Mouse (Mus musculus): ENCODE measurements at regions not wholly inside any gene's neighbourhood (a gene's known extent, or its start where the extent isn't known, plus 50 kb on each side); places are given as distances from the start of the nearest gene placed in this dataset.

DNA sequence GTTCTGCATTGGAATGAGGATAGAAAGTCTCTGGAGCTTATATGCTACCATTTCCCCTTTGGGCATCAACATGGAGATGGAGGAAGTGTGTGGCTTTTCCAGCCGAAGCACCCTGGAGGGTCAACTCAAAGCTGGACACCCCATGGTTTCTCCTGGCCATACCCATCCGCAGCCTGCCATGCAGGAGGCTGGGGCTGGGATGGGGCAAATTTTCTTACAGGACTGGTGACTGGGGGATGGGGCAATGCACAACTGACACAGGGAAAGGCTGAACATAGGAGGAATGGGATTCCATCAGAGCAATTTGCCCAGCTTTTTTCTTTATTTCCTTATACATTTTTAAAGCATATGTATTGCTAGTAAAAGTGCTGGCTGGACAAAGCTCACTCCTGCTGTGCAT lies 414.4 kb upstream of the Camk1g start:
- Histone ChIP-seq H3K4me1 (ENCODE audit: control insufficient read depth, insufficient read depth, low read length) (no peaks in the 10 kb centered on the region), H3K27ac (replicated peaks; ENCODE audit: low read depth, low read length) (no peak overlapping the region), H3K9ac (replicated peaks; ENCODE audit: low read length) (no peak overlapping the region), H3K9me3 (ENCODE audit: control insufficient read depth, low read length) (no peaks in the 10 kb centered on the region), H3K4me3 (replicated peaks; ENCODE audit: low read depth, low read length) (no peak overlapping the region), H3K36me3 (ENCODE audit: control insufficient read depth, insufficient read depth, low read length) (no peaks in the 10 kb centered on the region), H3K27me3 (ENCODE audit: control insufficient read depth, insufficient read depth, low read length) (no peaks in the 10 kb centered on the region), H3K4me2 (ENCODE audit: low read length) (no peak overlapping the region)
- DNase-seq = no peak
- 75% methylated on average over 2 of the region's 2 CpGs for WGBS
- ATAC-seq (ENCODE audit: low FRiP score, low TSS enrichment) = no peak

DNA sequence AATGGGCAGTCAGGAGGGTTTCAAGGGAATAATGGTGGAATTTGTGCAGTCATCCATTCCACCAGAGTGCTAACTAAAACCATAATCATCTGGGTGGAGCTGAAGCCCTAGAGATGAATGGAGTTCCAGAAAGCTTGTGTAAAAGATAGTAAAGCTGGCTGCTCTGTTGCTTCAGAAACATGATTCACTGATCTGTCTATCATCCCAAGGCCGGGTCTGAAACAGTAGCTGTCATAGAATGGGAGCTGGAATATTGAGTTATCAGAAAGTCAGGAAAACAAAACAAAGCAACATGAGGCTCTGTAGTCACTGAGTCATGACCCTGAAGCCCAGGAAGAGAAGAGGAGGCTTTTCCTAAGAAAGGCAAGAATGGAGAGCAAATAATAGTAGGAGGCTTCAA lies 408.1 kb upstream of the Camk1g start:
- H3K4me3 ChIP-seq (replicated peaks; ENCODE audit: low read depth, low read length) = no peak overlapping the region
- no peaks in the 10 kb centered on the region for H3K9me3 ChIP-seq (ENCODE audit: control insufficient read depth, low read length)
- H3K27ac ChIP-seq (replicated peaks; ENCODE audit: low read depth, low read length) = no peak overlapping the region
- 26% methylated on average over 1 of the region's 1 CpGs for WGBS
- no peaks in the 10 kb centered on the region for H3K4me1 ChIP-seq (ENCODE audit: control insufficient read depth, insufficient read depth, low read length)
- no peak overlapping the region for H3K9ac ChIP-seq (replicated peaks; ENCODE audit: low read length)
- no peaks in the 10 kb centered on the region for H3K27me3 ChIP-seq (ENCODE audit: control insufficient read depth, insufficient read depth, low read length)
- DNase-seq (no peak), ATAC-seq (ENCODE audit: low FRiP score, low TSS enrichment) (no peak)
- H3K4me2 ChIP-seq (ENCODE audit: low read length) = no peak overlapping the region
- no peaks in the 10 kb centered on the region for H3K36me3 ChIP-seq (ENCODE audit: control insufficient read depth, insufficient read depth, low read length)

DNA sequence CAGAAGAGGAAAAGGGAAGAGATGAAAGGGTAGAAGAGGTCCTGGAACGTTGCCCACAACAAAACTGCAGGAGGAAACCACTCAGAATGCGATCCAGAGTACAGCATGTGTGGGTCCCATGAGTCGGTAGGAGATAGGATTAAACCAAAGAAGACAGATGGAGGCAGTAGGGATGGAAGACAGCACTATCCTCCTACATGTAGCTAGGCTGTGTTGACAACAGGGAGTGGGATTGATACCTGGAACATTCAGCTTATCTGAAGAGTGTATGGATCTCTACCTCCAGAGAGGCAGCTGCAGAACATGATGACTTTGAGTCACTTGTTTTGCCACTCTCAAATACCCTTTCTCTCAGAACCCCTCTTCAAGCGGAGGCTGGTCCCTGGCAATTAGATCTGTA lies 399.4 kb upstream of the Camk1g start:
- Histone ChIP-seq H3K27ac (replicated peaks; ENCODE audit: low read depth, low read length) (no peak overlapping the region), H3K9ac (replicated peaks; ENCODE audit: low read length) (no peak overlapping the region), H3K36me3 (ENCODE audit: control insufficient read depth, insufficient read depth, low read length) (no peaks in the 10 kb centered on the region), H3K27me3 (ENCODE audit: control insufficient read depth, insufficient read depth, low read length) (no peaks in the 10 kb centered on the region), H3K4me1 (ENCODE audit: control insufficient read depth, insufficient read depth, low read length) (no peaks in the 10 kb centered on the region), H3K4me2 (ENCODE audit: low read length) (no peak overlapping the region), H3K4me3 (replicated peaks; ENCODE audit: low read depth, low read length) (no peak overlapping the region), H3K9me3 (ENCODE audit: control insufficient read depth, low read length) (no peaks in the 10 kb centered on the region)
- no peak for DNase-seq
- WGBS = 77% methylated on average over 4 of the region's 4 CpGs
- ATAC-seq (ENCODE audit: low FRiP score, low TSS enrichment) = no peak

DNA sequence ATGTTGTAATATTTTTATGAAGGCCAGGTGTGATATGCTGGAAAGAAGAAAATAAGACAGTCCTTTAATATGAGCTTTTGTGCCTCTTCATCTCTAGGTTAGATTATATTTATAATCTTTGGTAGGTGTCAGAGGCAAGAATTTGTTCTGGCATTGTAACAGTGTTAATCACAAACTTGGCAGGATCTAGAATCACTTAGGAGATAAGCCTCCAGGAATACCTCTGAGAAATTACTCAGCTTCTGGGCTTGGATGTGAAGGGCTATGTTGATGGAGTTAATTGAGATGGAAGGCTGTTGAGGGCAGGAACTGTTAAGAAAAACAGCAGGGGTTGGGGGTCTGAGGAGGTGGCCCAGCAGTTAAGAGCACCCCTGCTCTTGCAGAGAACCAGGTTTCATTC lies 394.0 kb upstream of the Camk1g start:
- Histone ChIP-seq H3K4me2 (ENCODE audit: low read length) (no peak overlapping the region), H3K27me3 (ENCODE audit: control insufficient read depth, insufficient read depth, low read length) (no peaks in the 10 kb centered on the region), H3K4me1 (ENCODE audit: control insufficient read depth, insufficient read depth, low read length) (no peaks in the 10 kb centered on the region), H3K27ac (replicated peaks; ENCODE audit: low read depth, low read length) (no peak overlapping the region), H3K9me3 (ENCODE audit: control insufficient read depth, low read length) (no peaks in the 10 kb centered on the region), H3K9ac (replicated peaks; ENCODE audit: low read length) (no peak overlapping the region), H3K36me3 (ENCODE audit: control insufficient read depth, insufficient read depth, low read length) (no peaks in the 10 kb centered on the region), H3K4me3 (replicated peaks; ENCODE audit: low read depth, low read length) (no peak overlapping the region)
- DNase-seq (no peak), ATAC-seq (ENCODE audit: low FRiP score, low TSS enrichment) (no peak)

- 0 out of 2 replicates have a peak, but pooled peaks cover 3% of the 10 kb centered on the region for H3K4me1 ChIP-seq (ENCODE audit: control insufficient read depth, insufficient read depth, low read length)
Measured at GRCm38 (mm10) chr1:193751819-193752251, 381.7 kb upstream of the Camk1g start.

DNA sequence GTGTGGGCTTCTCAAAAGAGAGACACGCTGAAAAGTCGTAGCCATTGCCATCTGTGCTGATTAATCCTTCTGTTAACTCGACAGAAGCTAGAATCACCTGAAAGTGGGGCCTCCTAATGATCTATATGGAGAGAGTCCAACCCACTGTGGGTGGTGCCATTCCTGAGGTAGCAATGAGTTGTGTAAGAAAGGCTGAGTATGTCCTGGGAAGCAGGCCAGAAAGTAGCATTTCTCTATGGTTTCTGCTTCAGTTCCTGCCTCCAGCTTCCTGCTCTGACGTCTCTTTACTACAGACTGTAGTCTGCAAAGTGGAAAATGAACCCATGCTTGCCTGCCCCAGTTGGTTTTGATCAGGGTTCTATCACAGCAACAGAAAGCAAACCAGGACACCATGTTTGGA lies 380.8 kb upstream of the Camk1g start:
- ATAC-seq (ENCODE audit: low FRiP score, low TSS enrichment) (no peak), DNase-seq (no peak)
- Histone ChIP-seq H3K27ac (replicated peaks; ENCODE audit: low read depth, low read length) (no peak overlapping the region), H3K27me3 (ENCODE audit: control insufficient read depth, insufficient read depth, low read length) (no peaks in the 10 kb centered on the region), H3K4me1 (ENCODE audit: control insufficient read depth, insufficient read depth, low read length) (0 out of 2 replicates have a peak, but pooled peaks cover 3% of the 10 kb centered on the region), H3K36me3 (ENCODE audit: control insufficient read depth, insufficient read depth, low read length) (no peaks in the 10 kb centered on the region), H3K4me3 (replicated peaks; ENCODE audit: low read depth, low read length) (no peak overlapping the region), H3K4me2 (ENCODE audit: low read length) (no peak overlapping the region), H3K9me3 (ENCODE audit: control insufficient read depth, low read length) (no peaks in the 10 kb centered on the region), H3K9ac (replicated peaks; ENCODE audit: low read length) (no peak overlapping the region)
- WGBS = 77% methylated on average over 4 of the region's 4 CpGs

More at GRCm38 (mm10) chr1:193751819-193752251, 381.7 kb upstream of the Camk1g start:
- no peaks in the 10 kb centered on the region for H3K27me3 ChIP-seq (ENCODE audit: control insufficient read depth, insufficient read depth, low read length)
- no peak overlapping the region for H3K9ac ChIP-seq (replicated peaks; ENCODE audit: low read length)
- no peaks in the 10 kb centered on the region for H3K36me3 ChIP-seq (ENCODE audit: control insufficient read depth, insufficient read depth, low read length)
- H3K4me3 ChIP-seq (replicated peaks; ENCODE audit: low read depth, low read length) = no peak overlapping the region
- H3K4me2 ChIP-seq (ENCODE audit: low read length) = no peak overlapping the region
- no peaks in the 10 kb centered on the region for H3K9me3 ChIP-seq (ENCODE audit: control insufficient read depth, low read length)
- no peak overlapping the region for H3K27ac ChIP-seq (replicated peaks; ENCODE audit: low read depth, low read length)
- DNase-seq (peak; percentile 37), ATAC-seq (ENCODE audit: low FRiP score, low TSS enrichment) (no peak)
- WGBS = 40% methylated on average over 4 of the region's 4 CpGs

DNA sequence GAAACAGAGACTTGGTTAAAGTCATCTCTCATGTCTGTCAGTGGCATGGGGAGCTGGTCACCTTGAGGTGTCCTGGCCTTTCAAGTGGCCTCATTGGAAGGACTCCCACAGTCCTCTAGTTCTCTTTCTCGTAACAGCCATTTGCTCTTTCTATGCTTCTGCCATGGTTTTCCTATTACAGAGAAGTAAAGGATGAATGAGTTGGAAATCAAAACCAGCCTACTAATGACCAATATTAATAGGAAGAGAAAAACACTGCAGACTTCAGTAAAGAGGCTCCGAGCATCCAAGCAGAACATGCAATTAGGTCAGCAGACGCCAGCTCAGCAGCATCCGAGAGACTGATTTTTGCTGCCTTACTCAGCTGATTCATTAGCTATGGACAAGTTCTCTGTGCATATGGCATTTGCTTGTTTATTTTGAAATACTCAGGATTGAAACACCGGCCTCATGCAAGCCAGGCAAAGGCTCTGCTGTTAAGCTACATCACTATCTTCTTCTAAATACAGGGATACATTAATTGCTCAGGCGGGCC lies 377.4 kb upstream of the Camk1g start:
- Histone ChIP-seq H3K4me1 (ENCODE audit: control insufficient read depth, insufficient read depth, low read length) (0 out of 2 replicates have a peak, but pooled peaks cover 3% of the 10 kb centered on the region), H3K27ac (replicated peaks; ENCODE audit: low read depth, low read length) (no peak overlapping the region), H3K9ac (replicated peaks; ENCODE audit: low read length) (no peak overlapping the region), H3K9me3 (ENCODE audit: control insufficient read depth, low read length) (no peaks in the 10 kb centered on the region), H3K36me3 (ENCODE audit: control insufficient read depth, insufficient read depth, low read length) (no peaks in the 10 kb centered on the region), H3K27me3 (ENCODE audit: control insufficient read depth, insufficient read depth, low read length) (no peaks in the 10 kb centered on the region), H3K4me2 (ENCODE audit: low read length) (no peak overlapping the region), H3K4me3 (replicated peaks; ENCODE audit: low read depth, low read length) (no peak overlapping the region)
- ATAC-seq (ENCODE audit: low FRiP score, low TSS enrichment) = no peak
- no peak for DNase-seq
- WGBS = 73% methylated on average over 6 of the region's 6 CpGs

- H3K4me2 ChIP-seq (ENCODE audit: low read length) = no peak overlapping the region
- H3K4me3 ChIP-seq (replicated peaks; ENCODE audit: low read depth, low read length) = no peak overlapping the region
- 0 out of 2 replicates have a peak, but pooled peaks cover 3% of the 10 kb centered on the region for H3K4me1 ChIP-seq (ENCODE audit: control insufficient read depth, insufficient read depth, low read length)
- ATAC-seq (ENCODE audit: low FRiP score, low TSS enrichment) (no peak), DNase-seq (no peak)
- H3K9me3 ChIP-seq (ENCODE audit: control insufficient read depth, low read length) = no peaks in the 10 kb centered on the region
- 94% methylated on average over 2 of the region's 2 CpGs for WGBS
- H3K36me3 ChIP-seq (ENCODE audit: control insufficient read depth, insufficient read depth, low read length) = no peaks in the 10 kb centered on the region
- H3K27ac ChIP-seq (replicated peaks; ENCODE audit: low read depth, low read length) = no peak overlapping the region
- H3K27me3 ChIP-seq (ENCODE audit: control insufficient read depth, insufficient read depth, low read length) = no peaks in the 10 kb centered on the region
- H3K9ac ChIP-seq (replicated peaks; ENCODE audit: low read length) = no peak overlapping the region
Measured at GRCm38 (mm10) chr1:193742688-193743087, 372.6 kb upstream of the Camk1g start.

DNA sequence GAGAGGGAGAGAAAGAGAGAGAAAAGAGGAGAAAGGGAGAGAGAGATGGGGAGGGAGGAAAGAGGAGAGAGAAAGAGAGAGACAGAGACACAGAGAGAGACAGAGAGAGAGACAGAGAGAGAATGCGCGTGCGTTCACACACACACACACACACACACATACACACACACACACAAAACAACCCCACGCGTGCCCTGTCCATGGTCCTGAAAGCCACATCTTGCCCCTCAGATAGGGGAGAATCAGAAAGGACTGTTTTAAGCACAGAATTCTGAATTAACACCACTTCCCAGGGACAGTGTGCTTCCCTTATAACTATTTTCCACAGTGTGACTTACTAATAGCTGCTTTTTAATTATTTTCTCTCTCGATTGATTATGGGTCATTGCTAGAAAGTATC lies 368.7 kb upstream of the Camk1g start:
- no peaks in the 10 kb centered on the region for H3K9me3 ChIP-seq (ENCODE audit: control insufficient read depth, low read length)
- ATAC-seq (ENCODE audit: low FRiP score, low TSS enrichment) = no peak
- H3K27me3 ChIP-seq (ENCODE audit: control insufficient read depth, insufficient read depth, low read length) = no peaks in the 10 kb centered on the region
- H3K36me3 ChIP-seq (ENCODE audit: control insufficient read depth, insufficient read depth, low read length) = no peaks in the 10 kb centered on the region
- no peak overlapping the region for H3K4me3 ChIP-seq (replicated peaks; ENCODE audit: low read depth, low read length)
- H3K4me1 ChIP-seq (ENCODE audit: control insufficient read depth, insufficient read depth, low read length) = peaks cover 11% of the 10 kb centered on the region
- no peak overlapping the region for H3K27ac ChIP-seq (replicated peaks; ENCODE audit: low read depth, low read length)
- no peak overlapping the region for H3K4me2 ChIP-seq (ENCODE audit: low read length)
- no peak overlapping the region for H3K9ac ChIP-seq (replicated peaks; ENCODE audit: low read length)
- no peak for DNase-seq
- 69% methylated on average over 6 of the region's 6 CpGs for WGBS
